Mouse (Mus musculus): ENCODE measurements at regions not wholly inside any gene's neighbourhood (a gene's known extent, or its start where the extent isn't known, plus 50 kb on each side); places are given as distances from the start of the nearest gene placed in this dataset.
A peak's percentile ranks its signal among the peaks of the same experiment; 100 is the strongest.
"Not testable (repeated sequence)": the region's sequence is repeated elsewhere in the genome, so short reads cannot be mapped to it uniquely, and the experiment has no call there.

- peak; percentile 70 for DNase-seq (ENCODE audit: low spot score)
Measured at GRCm38 (mm10) chr17:47271979-47272677, 96.6 kb upstream of the Mrps10 start.

DNA sequence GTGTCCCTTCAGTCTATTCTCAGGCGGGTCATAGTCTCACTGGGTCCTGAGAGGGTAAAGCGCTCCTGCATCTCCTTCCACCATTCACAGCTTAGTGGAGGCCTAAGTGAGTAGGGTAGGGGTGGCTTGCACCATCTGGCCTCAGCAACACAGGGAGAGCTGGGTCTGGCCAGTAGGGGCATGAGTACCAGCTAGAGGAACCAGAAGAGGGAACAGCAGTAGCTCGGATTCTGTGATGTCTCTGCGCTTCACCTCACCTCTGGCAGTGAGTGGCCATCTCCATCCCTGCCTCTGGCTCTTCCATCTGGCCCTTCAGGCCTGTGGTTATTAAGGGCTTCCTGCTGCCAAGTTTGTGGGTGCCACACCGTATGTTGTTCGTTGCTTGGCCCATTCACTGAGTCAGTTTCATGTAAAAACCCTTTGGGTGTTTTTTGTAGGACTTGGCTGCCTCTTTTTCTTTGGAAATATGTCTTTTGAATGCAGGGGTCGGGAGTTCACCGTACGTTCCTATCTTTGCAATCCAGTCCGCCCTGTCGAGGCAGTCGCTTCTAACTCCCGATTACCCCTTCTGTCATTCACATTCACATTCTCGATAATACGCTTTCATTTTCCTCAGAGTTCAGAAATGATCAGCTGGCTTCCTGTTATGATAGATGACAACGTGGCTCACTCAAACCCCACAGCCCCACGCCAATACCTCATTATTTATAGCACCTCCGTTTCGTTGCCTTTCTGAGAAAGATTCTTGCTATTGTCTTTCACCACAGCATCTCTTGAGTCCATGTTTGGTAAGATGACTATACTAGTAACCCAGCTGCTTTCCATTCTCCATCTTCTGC, 99.4 kb upstream of the Mrps10 start:
- DNase-seq (ENCODE audit: low spot score): no peak

DNA sequence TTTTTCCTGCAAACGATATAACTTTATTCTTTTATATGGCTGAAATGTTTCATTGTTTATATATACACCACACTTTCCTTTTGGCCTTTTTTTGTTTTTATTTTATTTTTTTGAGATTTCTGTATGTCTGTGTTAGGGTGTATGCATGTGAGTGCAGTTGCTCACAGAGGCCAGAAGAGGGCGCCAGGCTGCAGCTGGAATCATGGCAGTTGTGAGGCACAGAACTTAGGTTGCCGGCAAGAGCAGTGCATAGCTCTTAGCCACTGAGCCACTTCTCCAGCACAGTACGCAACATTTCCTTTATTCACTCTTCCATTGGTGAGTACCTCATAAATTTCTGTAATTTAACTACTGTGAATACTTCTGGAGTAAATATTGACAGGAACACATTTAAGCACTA, 100.8 kb upstream of the Mrps10 start:
- no peak for DNase-seq (ENCODE audit: low spot score)

- no peak for DNase-seq (ENCODE audit: low spot score)
Measured at GRCm38 (mm10) chr17:47267076-47267475, 101.6 kb upstream of the Mrps10 start.

- DNase-seq (ENCODE audit: low spot score): no peak
Measured at GRCm38 (mm10) chr17:47266335-47266734, 102.4 kb upstream of the Mrps10 start.

DNA sequence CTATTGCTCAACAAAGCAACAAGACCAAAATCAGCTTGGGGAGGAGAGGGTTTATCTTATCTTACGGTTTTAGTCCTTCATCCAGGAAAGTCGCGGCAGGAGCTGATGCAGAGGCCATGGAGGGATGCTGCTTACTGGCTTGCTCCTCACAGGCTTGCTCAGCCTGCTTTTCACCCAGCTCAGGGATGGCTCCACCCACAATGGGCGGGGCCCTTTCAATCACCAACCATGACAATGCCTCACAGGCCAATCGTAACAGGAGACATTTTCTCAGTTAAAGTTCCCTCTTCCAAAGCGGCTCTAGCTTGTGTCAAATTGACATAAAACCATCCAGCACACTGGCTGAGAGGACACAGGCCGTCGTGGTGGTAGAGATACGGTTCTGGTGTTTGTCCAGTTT, 105.7 kb upstream of the Mrps10 start:
- DNase-seq (ENCODE audit: low spot score): no peak

- no peak for DNase-seq (ENCODE audit: low spot score)
Measured at GRCm38 (mm10) chr17:47262141-47262540, 106.5 kb upstream of the Mrps10 start.

- DNase-seq (ENCODE audit: low spot score): no peak
Measured at GRCm38 (mm10) chr17:47260976-47261375, 107.7 kb upstream of the Mrps10 start.

- no peak for DNase-seq (ENCODE audit: low spot score)
Measured at GRCm38 (mm10) chr17:47258296-47258695, 110.4 kb upstream of the Mrps10 start.

GRCm38 (mm10) chr17:47255209-47255608, 113.5 kb upstream of the Mrps10 start:
- DNase-seq (ENCODE audit: low spot score): no peak

GRCm38 (mm10) chr17:47254026-47254425, 114.7 kb upstream of the Mrps10 start:
- DNase-seq (ENCODE audit: low spot score): no peak

GRCm38 (mm10) chr17:47250001-47250400, 118.7 kb upstream of the Mrps10 start:
- DNase-seq (ENCODE audit: low spot score): no peak

DNA sequence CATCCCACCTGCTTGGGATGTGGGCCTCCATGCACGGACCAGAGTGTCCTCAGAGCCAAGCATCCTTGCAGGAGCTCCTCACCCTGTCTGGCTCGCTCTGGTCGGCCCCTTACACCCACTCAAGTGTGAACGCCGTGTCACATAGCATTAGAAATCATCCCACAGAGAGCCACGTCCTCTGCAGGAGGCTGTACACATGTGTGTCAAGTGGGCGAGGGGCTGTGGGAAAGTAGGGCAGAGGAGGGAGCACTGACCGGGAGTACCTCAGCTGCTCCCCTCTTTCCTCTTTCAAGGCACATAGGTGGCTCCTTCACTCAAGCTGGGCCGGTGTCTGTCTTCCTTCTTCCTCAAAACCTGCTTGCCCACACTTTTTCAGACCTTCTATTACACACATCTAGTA, 119.5 kb upstream of the Mrps10 start:
- DNase-seq (ENCODE audit: low spot score): no peak

DNA sequence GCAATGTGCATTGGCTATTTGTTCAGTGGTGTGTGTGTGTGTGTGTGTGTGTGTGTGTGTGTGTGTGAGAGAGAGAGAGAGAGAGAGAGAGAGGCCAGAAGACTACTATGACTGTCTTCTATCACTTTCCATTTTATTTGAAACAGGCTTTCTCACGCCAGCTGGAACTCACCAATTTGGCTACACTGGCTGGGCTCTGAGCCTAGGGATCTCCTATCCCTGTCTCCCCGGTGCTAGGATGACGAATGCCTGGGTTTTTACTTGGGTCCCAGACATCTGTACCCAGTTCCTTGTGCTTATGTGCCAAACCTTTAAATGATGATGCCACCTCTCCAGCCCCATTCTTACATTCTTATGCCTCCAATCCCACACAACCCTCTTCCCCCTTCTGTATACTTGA, 120.6 kb upstream of the Mrps10 start:
- no peak for DNase-seq (ENCODE audit: low spot score)

GRCm38 (mm10) chr17:47247516-47247915, 121.2 kb upstream of the Mrps10 start:
- DNase-seq (ENCODE audit: low spot score): no peak

DNA sequence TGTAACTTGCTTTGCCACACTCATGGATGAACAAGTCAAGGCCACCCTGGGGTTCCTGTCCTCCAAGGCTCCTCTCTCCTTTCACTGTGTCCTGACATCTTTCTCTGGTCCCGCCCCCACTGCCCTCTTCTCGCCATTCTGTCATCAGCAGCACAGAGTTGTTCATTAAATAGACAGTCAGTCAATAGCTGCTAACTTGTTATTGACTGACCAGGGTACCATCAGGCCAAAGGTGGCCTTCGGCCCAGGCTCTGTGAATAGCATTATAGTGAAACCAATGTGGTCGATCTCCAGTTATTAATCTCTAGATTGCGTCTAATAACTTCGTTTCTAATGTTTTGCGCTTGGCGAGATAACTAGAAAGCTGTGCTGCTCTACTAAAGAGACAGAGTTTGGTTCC, 122.1 kb upstream of the Mrps10 start:
- no peak for DNase-seq (ENCODE audit: low spot score)

DNA sequence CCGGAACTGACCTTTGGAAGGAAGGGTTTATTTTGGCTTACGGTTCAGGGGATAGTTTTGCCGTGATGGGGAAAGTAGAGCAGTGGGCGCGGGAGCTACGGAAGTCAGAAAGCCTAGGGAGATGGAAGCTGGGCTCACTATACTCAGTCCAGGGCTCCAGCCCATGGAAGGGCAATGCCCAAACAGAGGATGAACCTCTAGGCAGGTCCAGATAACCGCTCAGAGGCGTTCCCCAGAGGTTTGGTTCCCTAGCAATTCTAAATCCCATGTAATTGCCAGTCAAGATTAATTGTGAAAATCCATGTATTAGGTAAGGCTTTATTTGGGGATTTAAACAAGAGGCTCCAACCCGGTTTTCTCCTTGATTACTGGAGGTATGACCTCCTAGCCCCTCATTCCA, 123.1 kb upstream of the Mrps10 start:
- DNase-seq (ENCODE audit: low spot score): no peak

- DNase-seq (ENCODE audit: low spot score): no peak
Measured at GRCm38 (mm10) chr17:47239086-47239485, 129.6 kb upstream of the Mrps10 start.

- not testable (repeated sequence) for DNase-seq (ENCODE audit: low spot score)
Measured at GRCm38 (mm10) chr17:47237881-47238280, 130.8 kb upstream of the Mrps10 start.

DNA sequence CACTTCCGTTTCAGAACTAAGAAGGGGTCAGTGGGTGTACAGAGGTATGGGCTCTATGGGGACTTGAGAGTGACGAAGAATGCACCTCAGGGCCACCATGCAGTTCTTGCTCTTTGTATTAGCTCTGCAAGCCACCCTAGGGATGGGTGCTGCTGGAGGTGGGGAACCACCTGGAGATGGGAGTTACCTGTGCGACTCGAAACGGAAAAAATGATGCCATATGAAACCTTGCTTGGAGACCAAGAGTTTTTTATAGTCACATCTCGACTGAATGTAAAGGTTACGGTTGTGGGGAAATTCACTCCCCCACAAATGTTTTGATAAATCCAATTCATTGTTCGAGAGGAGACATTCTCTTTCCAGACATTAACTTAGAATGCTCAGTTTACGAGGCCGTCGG, 134.3 kb upstream of the Mrps10 start:
- no peak for DNase-seq (ENCODE audit: low spot score)

DNA sequence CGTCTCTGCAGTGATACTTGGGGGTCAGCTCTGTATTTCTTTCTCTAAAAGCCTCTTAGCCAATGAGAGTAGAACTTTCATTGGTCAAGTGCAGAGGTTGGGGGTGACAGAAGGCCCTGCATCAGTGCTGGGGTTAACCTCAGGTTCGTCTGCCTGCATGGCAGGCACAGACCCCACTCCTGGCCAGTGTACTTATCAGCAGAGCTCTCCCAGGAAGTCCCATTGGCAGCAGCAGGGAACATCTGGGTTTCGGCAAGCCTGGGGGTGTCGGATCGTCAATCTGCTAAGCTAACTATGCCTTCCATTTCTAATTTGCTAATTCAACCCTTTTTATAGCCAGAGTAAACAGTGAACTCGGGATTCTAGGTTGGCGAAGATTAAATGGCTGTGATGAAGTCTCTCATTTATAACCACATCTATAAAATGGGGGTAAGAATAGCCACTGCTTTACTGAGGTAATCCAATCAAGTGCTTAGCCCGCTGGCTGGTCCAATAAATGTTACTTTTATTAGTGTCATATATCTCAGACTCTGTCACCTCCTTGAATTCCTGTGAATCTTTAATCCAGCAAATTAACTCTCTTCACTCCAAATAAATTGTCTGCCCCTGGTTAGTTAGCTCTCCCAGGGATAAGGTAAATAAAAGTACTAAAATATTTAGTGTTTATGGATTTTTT, 135.5 kb upstream of the Mrps10 start:
- DNase-seq (ENCODE audit: low spot score): no peak

DNA sequence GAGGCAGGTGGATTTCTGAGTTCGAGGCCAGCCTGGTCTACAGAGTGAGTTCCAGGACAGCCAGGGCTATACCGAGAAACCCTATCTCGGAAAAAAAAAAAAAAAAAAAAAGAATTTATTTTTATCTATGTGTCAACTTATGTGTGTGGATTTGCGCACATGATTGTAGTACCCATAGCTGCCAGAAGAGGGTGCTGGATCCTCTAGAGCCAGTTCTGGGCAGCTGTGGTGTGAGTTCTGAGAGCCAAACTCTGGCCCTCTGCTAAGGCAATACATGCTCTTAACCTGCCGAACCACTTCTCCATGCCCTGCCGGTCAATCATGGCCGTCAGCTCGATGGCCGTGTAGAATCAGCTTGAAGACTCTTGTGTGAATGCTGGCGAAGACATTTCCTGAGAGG, 138.0 kb upstream of the Mrps10 start:
- DNase-seq (ENCODE audit: low spot score): no peak

GRCm38 (mm10) chr17:47226391-47226790, 142.3 kb upstream of the Mrps10 start:
- DNase-seq (ENCODE audit: low spot score): no peak
